Mouse (Mus musculus) spleen, adult 2 months (tissue): ENCODE measurements around the gene Mymk.

ENCODE experiments used
- CTCF ChIP-seq: fragments of 200-500 bp; IDR thresholded peaks from 2 replicates; pipeline ENCODE4 v1.5.1; 2011; ENCODE audit warnings: mild to moderate bottlenecking, inconsistent platforms; ENCODE audit not compliant: insufficient read depth, insufficient read length, insufficient replicate concordance; ENCODE audit errors: extremely low read depth
- POLR2A ChIP-seq: fragments of 200-500 bp; IDR thresholded peaks from 2 replicates; pipeline ENCODE4 v1.6.1; 2011; ENCODE audit warnings: low read depth, low read length, inconsistent platforms

DNA sequence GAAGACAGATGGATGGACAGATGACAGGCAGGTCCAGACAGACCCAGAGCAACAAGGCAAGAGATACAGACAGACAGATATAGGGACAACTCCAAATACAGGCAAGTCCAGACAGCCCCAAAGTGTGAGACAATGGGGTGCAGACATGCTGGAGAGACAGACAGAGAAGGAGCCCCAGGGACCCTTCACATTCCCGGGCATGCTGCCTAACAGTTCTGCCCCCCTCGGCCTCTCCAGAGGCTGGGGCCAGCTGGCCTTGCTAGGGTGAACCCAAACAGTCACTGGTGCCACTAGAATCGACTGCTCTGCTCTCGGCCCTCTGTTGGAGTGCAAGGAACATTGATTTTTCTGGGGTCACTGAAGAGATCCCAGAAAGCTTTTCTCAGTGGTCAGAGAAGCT, 46.5 kb upstream of the Mymk start:
- TF ChIP-seq CTCF (no peak), POLR2A (no peak)
